Mouse (Mus musculus): Measurements from ENCODE around the gene Ccr10. TPM values are rescaled to one million over a fixed set of nuclear protein-coding genes. Genes with fewer than 3 reads are reported as not detected.
"Not testable (repeated sequence)": the region's sequence is repeated elsewhere in the genome, so short reads cannot be mapped to it uniquely, and the experiment has no call there.

Gene Ccr10
- polyA plus RNA-seq, 1 experiment from 2014 or later: 0.28 TPM

- Histone ChIP-seq H3K27me3 (peaks cover 30% of the 10 kb centered on the region), H3K4me1 (replicated peaks) (peaks cover 18% of the 10 kb centered on the region), H3K4me2 (no peak overlapping the region), H3K27ac (no peak overlapping the region), H3K9ac (no peak overlapping the region), H3K36me3 (peaks cover 38% of the 10 kb centered on the region), H3K4me3 (no peak overlapping the region), H3K9me3 (replicated peaks) (no peaks in the 10 kb centered on the region)
- ATAC-seq (replicated peaks; ENCODE audit: insufficient number of reproducible peaks, insufficient read depth, low FRiP score, low read depth): no peak
- 87% methylated on average over 15 of the region's 15 CpGs for WGBS
Measured at GRCm38 (mm10) chr11:101161551-101161950, 13.7 kb downstream of the Ccr10 start.

GRCm38 (mm10) chr11:101160981-101161505 lies 14.2 kb downstream of the Ccr10 start:
- Histone ChIP-seq H3K4me1 (replicated peaks) (peaks cover 21% of the 10 kb centered on the region), H3K36me3 (peaks cover 33% of the 10 kb centered on the region), H3K27me3 (peaks cover 25% of the 10 kb centered on the region)
- ATAC-seq (replicated peaks; ENCODE audit: insufficient number of reproducible peaks, insufficient read depth, low FRiP score, low read depth); H3K9ac ChIP-seq; H3K4me3 ChIP-seq; H3K9me3 ChIP-seq (replicated peaks); H3K27ac ChIP-seq; H3K4me2 ChIP-seq: not testable (repeated sequence)
- 72% methylated on average over 8 of the region's 8 CpGs for WGBS

- not testable (repeated sequence) for H3K27ac ChIP-seq; H3K9me3 ChIP-seq (replicated peaks); H3K9ac ChIP-seq; H3K4me2 ChIP-seq; H3K4me3 ChIP-seq; ATAC-seq (replicated peaks; ENCODE audit: insufficient number of reproducible peaks, insufficient read depth, low FRiP score, low read depth)
- H3K27me3 ChIP-seq: peaks cover 19% of the 10 kb centered on the region
- peaks cover 28% of the 10 kb centered on the region for H3K4me1 ChIP-seq (replicated peaks)
- 68% methylated on average over 8 of the region's 10 CpGs for WGBS
- peaks cover 26% of the 10 kb centered on the region for H3K36me3 ChIP-seq
Measured at GRCm38 (mm10) chr11:101160151-101160550, 15.1 kb downstream of the Ccr10 start.

GRCm38 (mm10) chr11:101155728-101156371 lies 19.4 kb downstream of the Ccr10 start, which contains the start of gene Tubg2:
Tubg2 (plus strand) TSS chr11:101155907.
- Histone ChIP-seq H3K4me3 (peak within 1 kb of the TSS; percentile 45), H3K27ac (0 out of 2 replicates have a peak within 1 kb of the TSS, but pooled peaks have one; percentile 45), H3K27me3 (no peaks in the 10 kb centered on the region), H3K4me2 (peak within 1 kb of the TSS; percentile 76), H3K4me1 (replicated peaks) (peaks cover 10% of the 10 kb centered on the region), H3K9me3 (replicated peaks) (no peaks in the 10 kb centered on the region), H3K36me3 (no peaks in the 10 kb centered on the region), H3K9ac (peak within 1 kb of the TSS; percentile 42)
- WGBS: 1% methylated on average over 36 of the region's 36 CpGs
- peak; percentile 77 for ATAC-seq (replicated peaks; ENCODE audit: insufficient number of reproducible peaks, insufficient read depth, low FRiP score, low read depth)

- H3K9ac ChIP-seq: no peak overlapping the region
- no peak for ATAC-seq (replicated peaks; ENCODE audit: insufficient number of reproducible peaks, insufficient read depth, low FRiP score, low read depth)
- H3K9me3 ChIP-seq (replicated peaks): no peaks in the 10 kb centered on the region
- peaks cover 10% of the 10 kb centered on the region for H3K4me1 ChIP-seq (replicated peaks)
- no peaks in the 10 kb centered on the region for H3K36me3 ChIP-seq
- H3K4me3 ChIP-seq: no peak overlapping the region
- WGBS: 74% methylated on average over 6 of the region's 6 CpGs
- no peaks in the 10 kb centered on the region for H3K27me3 ChIP-seq
- peak overlapping the region; percentile 76; the same call in 1 of the 2 replicates for H3K4me2 ChIP-seq
- H3K27ac ChIP-seq: no peak overlapping the region
Measured at GRCm38 (mm10) chr11:101155151-101155550, 20.1 kb downstream of the Ccr10 start.

GRCm38 (mm10) chr11:101154648-101155047 lies 20.6 kb downstream of the Ccr10 start:
- H3K4me3 ChIP-seq: no peak overlapping the region
- H3K27ac ChIP-seq: no peak overlapping the region
- no peaks in the 10 kb centered on the region for H3K36me3 ChIP-seq
- H3K9me3 ChIP-seq (replicated peaks): no peaks in the 10 kb centered on the region
- no peaks in the 10 kb centered on the region for H3K27me3 ChIP-seq
- peaks cover 12% of the 10 kb centered on the region for H3K4me1 ChIP-seq (replicated peaks)
- no peak overlapping the region for H3K9ac ChIP-seq
- no peak overlapping the region for H3K4me2 ChIP-seq
- ATAC-seq (replicated peaks; ENCODE audit: insufficient number of reproducible peaks, insufficient read depth, low FRiP score, low read depth): no peak

- Histone ChIP-seq H3K4me1 (replicated peaks) (peaks cover 23% of the 10 kb centered on the region), H3K27me3 (no peaks in the 10 kb centered on the region), H3K9ac (no peak overlapping the region), H3K4me2 (no peak overlapping the region), H3K27ac (no peak overlapping the region), H3K4me3 (no peak overlapping the region), H3K36me3 (no peaks in the 10 kb centered on the region), H3K9me3 (replicated peaks) (no peaks in the 10 kb centered on the region)
- ATAC-seq (replicated peaks; ENCODE audit: insufficient number of reproducible peaks, insufficient read depth, low FRiP score, low read depth): no peak
- WGBS: 73% methylated on average over 1 of the region's 1 CpGs
Measured at GRCm38 (mm10) chr11:101152825-101153224, 22.4 kb downstream of the Ccr10 start.

- ATAC-seq (replicated peaks; ENCODE audit: insufficient number of reproducible peaks, insufficient read depth, low FRiP score, low read depth): no peak
- WGBS: 35% methylated on average over 2 of the region's 2 CpGs
- no peaks in the 10 kb centered on the region for H3K9me3 ChIP-seq (replicated peaks)
- no peak overlapping the region for H3K9ac ChIP-seq
- H3K27me3 ChIP-seq: no peaks in the 10 kb centered on the region
- H3K36me3 ChIP-seq: no peaks in the 10 kb centered on the region
- no peak overlapping the region for H3K4me3 ChIP-seq
- H3K27ac ChIP-seq: no peak overlapping the region
- H3K4me2 ChIP-seq: no peak overlapping the region
- H3K4me1 ChIP-seq (replicated peaks): peaks cover 20% of the 10 kb centered on the region
Measured at GRCm38 (mm10) chr11:101151063-101151462, 24.2 kb downstream of the Ccr10 start.

- H3K27me3 ChIP-seq: no peaks in the 10 kb centered on the region
- H3K4me1 ChIP-seq (replicated peaks): peaks cover 13% of the 10 kb centered on the region
- no peak overlapping the region for H3K4me3 ChIP-seq
- H3K9me3 ChIP-seq (replicated peaks): no peaks in the 10 kb centered on the region
- peak overlapping the region; percentile 57 for H3K27ac ChIP-seq
- no peaks in the 10 kb centered on the region for H3K36me3 ChIP-seq
- no peak overlapping the region for H3K4me2 ChIP-seq
- WGBS: 44% methylated on average over 9 of the region's 9 CpGs
- no peak for ATAC-seq (replicated peaks; ENCODE audit: insufficient number of reproducible peaks, insufficient read depth, low FRiP score, low read depth)
- peak overlapping the region; percentile 25; the same call in 1 of the 2 replicates for H3K9ac ChIP-seq
Measured at GRCm38 (mm10) chr11:101149178-101150105, 25.8 kb downstream of the Ccr10 start.

GRCm38 (mm10) chr11:101148751-101149150 lies 26.5 kb downstream of the Ccr10 start:
- no peak overlapping the region for H3K4me3 ChIP-seq
- 65% methylated on average over 10 of the region's 10 CpGs for WGBS
- H3K4me2 ChIP-seq: no peak overlapping the region
- H3K27ac ChIP-seq: peak overlapping the region; percentile 57; the same call in 1 of the 2 replicates
- H3K27me3 ChIP-seq: no peaks in the 10 kb centered on the region
- H3K9ac ChIP-seq: no peak overlapping the region; the same call in 1 of the 2 replicates
- H3K36me3 ChIP-seq: no peaks in the 10 kb centered on the region
- H3K4me1 ChIP-seq (replicated peaks): peaks cover 14% of the 10 kb centered on the region
- no peaks in the 10 kb centered on the region for H3K9me3 ChIP-seq (replicated peaks)
- ATAC-seq (replicated peaks; ENCODE audit: insufficient number of reproducible peaks, insufficient read depth, low FRiP score, low read depth): no peak

- peaks cover 23% of the 10 kb centered on the region for H3K4me1 ChIP-seq (replicated peaks)
- H3K27ac ChIP-seq: no peak overlapping the region
- H3K36me3 ChIP-seq: no peaks in the 10 kb centered on the region
- WGBS: 38% methylated on average over 10 of the region's 10 CpGs
- no peaks in the 10 kb centered on the region for H3K27me3 ChIP-seq
- H3K4me3 ChIP-seq: no peak overlapping the region
- no peaks in the 10 kb centered on the region for H3K9me3 ChIP-seq (replicated peaks)
- no peak for ATAC-seq (replicated peaks; ENCODE audit: insufficient number of reproducible peaks, insufficient read depth, low FRiP score, low read depth)
- no peak overlapping the region for H3K9ac ChIP-seq
- no peak overlapping the region for H3K4me2 ChIP-seq
Measured at GRCm38 (mm10) chr11:101146377-101146776, 28.9 kb downstream of the Ccr10 start.
